Mouse (Mus musculus): Measurements from ENCODE around the gene Nfe2l3.
A peak's percentile ranks its signal among the peaks of the same experiment; 100 is the strongest.

DNA sequence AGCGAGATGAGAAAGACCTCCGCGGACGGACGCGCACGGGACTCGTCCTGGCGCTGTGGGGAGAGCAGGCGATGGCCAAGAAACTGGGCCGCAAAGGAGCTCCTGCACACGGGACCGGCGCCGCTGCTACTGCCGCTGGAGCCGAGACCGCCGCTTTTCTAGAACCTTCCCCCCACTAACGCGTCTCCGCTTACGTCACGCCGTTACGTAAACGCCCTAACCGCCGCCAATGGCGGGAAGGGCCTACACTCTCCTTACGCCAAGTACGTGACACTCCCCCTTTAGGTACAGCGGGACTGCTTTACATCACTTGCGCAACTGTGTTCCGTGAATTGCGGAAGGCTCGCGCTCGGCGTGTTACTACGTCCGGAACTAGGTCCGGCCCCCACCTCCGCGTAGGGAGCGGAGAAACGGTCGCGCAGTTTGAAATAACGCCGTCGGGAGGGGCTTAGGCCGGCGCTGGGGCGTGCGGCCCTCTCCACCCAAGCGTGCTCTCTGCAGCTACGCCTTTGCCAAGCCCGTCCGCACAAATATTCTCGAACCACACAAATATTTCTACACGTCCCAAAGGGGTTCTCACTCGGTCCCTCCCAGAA, 37.3 kb downstream of the Nfe2l3 start, which contains the start of gene Hnrnpa2b1:
- TF ChIP-seq POLR2A (IDR thresholded peaks at IDR 0.05; ENCODE audit: borderline replicate concordance, low read depth, low read length), result peak; percentile 85; the same call in 1 of the 2 replicates
- no peak; the same call in 1 of the 2 replicates for TF ChIP-seq CTCF (IDR thresholded peaks at IDR 0.05; ENCODE audit: low read depth, low read length)

Data from bone marrow macrophage, adult 2 months (primary cell).